Mouse (Mus musculus) bone marrow macrophage, adult 2 months (primary cell): Measurements from ENCODE around the gene Actn1. TPM values are rescaled to one million over a fixed set of nuclear protein-coding genes. Genes with fewer than 3 reads are reported as not detected.

Experiments used
- H3K27ac ChIP-seq: 2 replicates; pipeline ENCODE4 v1.5.1; 2012; ENCODE audit warnings: low read depth, low read length; ENCODE audit not compliant: insufficient read depth
- H3K4me1 ChIP-seq: 2 replicates; pipeline ENCODE4 v1.6.1; 2012; ENCODE audit warnings: low read length; ENCODE audit not compliant: control insufficient read depth, insufficient read depth
- H3K4me3 ChIP-seq: 2 replicates; pipeline ENCODE4 v1.5.1; 2012; ENCODE audit warnings: mild to moderate bottlenecking, low read length, moderate library complexity; ENCODE audit not compliant: insufficient read depth
- CTCF ChIP-seq: IDR thresholded peaks from 2 replicates; pipeline ENCODE4 v1.5.1; 2012; ENCODE audit warnings: low read depth, mild to moderate bottlenecking, low read length, moderate library complexity
- POLR2A ChIP-seq: IDR thresholded peaks from 2 replicates; pipeline ENCODE4 v1.6.1; 2012; ENCODE audit warnings: mild to moderate bottlenecking, low read depth, low read length, borderline replicate concordance
- polyA plus RNA-seq: library from polyadenylated mRNA; stranded (reverse); fragments of >200 nt; gene quantifications from 2 replicates; pipeline ENCODE4 v1.2.4, GENCODE M21; 2012; ENCODE audit not compliant: missing spikeins, insufficient read depth, insufficient read length

The Actn1 gene
- polyA plus RNA-seq, 1 experiment = 62.4 TPM

DNA sequence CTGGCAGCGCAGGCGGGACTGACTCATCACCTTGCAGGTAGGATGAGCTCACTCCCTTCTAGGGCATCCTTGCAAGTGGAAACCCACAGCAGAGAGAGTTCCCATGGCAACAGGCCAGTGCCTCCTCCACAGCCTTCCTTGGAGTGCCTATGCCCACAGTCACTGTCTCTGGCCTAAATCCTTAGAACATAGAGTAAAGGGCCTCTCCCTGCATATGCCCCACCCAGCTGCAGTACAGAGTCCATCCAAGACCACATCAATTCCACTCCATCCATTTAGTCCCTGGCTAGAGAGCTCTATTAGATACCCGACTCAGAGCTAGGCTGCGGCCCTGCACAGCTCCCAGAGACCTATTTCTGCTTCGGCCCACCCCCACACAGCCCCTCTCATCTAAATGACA lies 20.7 kb downstream of the Actn1 start:
- Histone ChIP-seq H3K27ac (no peak overlapping the region), H3K4me1 (peaks cover 21% of the 10 kb centered on the region), H3K4me3 (no peak overlapping the region)
- no peak for TF ChIP-seq POLR2A
- TF ChIP-seq CTCF = no peak

DNA sequence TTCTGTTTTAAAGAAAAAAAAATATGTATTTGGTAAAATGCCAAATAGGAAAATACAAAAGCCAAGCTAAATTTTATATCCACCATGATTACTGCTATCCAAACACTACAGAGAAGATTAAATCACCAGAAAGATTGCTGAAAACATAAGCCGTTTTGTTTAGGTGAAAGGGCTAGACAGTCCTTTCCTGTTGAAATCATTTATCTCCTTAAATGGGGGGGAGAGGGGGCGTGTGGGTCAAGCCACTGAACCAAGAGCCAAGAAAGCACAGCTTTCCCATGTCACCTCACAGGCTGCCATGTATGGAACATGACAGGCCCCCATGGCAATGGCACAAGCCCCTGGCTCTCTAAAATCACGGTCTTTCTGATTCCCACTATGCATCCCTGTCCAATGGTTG lies 21.6 kb downstream of the Actn1 start:
- TF ChIP-seq CTCF (no peak), POLR2A (no peak)
- no peak overlapping the region for H3K27ac ChIP-seq
- no peak overlapping the region for H3K4me3 ChIP-seq
- peaks cover 21% of the 10 kb centered on the region for H3K4me1 ChIP-seq

DNA sequence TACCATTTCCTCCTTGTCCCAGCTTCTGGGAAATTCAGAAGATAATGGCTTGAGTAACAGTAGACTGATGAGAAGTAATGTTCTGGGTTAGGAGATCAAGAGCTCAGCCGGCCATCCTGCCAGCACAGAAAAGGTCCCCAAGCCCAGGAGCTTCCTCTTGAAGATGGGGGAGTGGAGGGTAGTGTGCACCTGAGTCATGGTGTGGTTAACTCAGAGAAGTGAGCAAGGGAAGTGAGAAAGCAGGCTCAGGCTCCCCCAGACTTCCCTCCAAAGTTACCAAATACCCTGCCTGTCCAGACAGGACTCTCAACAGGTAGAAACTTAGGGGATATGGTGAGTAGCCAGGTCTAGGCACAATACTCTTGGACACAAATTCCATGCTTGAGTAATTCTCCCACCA lies 24.9 kb downstream of the Actn1 start:
- H3K4me1 ChIP-seq = peaks cover 45% of the 10 kb centered on the region
- no peak for TF ChIP-seq POLR2A
- no peak for TF ChIP-seq CTCF

DNA sequence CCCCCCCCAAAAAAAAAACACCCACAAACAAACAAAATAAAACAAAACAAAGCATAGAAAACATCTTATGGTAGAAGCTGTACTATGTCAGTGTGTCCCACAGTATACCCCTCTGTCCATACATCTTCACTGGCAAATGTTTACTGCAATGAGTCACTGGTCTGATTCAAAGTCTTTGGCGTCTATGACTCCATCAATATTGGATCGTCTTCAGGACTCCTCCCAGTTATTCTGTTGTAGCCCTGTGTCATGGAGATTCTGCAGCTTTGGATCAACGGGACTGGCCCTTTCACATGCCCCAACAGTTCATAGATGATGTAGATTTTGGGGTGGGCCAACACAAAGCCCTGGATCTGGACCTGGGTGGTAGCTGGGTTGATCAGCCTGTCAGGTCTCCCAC lies 25.9 kb downstream of the Actn1 start:
- Histone ChIP-seq H3K27ac (no peak overlapping the region), H3K4me3 (no peak overlapping the region), H3K4me1 (peaks cover 50% of the 10 kb centered on the region)
- TF ChIP-seq CTCF (no peak), POLR2A (no peak)

More for the DNA sequence above, 24.9 kb downstream of the Actn1 start:
- Histone ChIP-seq H3K27ac (no peak overlapping the region), H3K4me3 (no peak overlapping the region)

DNA sequence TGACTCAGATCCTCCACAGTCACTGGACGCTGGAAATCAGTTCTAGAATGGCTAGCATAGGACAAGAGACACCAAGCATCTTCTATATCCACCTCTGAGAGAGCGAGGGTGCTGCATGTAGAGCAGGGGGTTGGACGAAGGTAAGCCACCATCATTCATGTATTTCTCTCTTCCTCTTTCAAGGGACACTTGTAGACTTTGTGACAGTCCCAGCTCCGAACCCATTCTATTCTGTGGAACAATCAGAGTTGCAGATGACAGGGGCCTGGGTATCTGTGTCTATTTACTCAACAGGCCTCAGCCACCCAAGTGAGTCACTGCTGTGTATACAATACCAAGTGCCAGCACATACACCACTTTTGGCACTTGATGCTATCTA lies 27.3 kb downstream of the Actn1 start:
- TF ChIP-seq POLR2A (no peak), CTCF (no peak)
- Histone ChIP-seq H3K4me3 (no peak overlapping the region), H3K4me1 (peaks cover 62% of the 10 kb centered on the region), H3K27ac (no peak overlapping the region)

DNA sequence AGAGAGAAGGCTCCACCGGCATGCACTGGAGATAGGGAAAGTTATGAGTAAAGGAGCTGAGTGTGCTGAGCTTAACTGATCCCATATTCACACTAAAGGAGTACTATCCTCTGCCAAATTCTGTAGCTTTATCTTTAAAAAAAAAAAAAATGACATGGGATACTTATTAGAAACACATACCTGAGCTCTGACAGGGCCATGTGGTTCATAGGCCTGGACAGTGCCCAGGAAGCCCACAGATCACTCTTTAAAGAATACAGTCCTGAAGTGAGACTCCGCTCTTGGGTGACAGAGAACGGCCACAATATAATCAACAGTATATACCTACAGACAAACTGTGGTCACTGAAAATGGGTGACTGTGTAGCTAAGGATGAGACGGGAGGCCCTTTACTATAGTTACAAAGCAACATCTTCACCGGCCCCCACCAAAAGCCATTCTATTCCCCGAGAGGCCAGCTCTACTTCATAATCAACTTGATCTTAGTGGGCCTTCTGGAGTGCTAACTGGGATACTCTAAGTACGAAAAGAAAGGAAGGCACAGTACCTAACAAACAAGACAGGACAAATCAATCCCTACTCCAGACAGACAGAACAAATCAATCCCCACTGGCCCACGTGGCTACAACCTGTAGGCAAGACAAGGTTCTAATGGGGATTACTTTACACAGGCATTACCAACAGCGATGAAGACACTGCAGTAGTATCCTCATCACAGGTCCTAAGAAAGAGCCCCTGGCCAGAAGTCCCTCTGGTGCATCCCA lies 27.9 kb downstream of the Actn1 start:
- Histone ChIP-seq H3K4me3 (no peak overlapping the region), H3K4me1 (peaks cover 61% of the 10 kb centered on the region), H3K27ac (peak overlapping the region; percentile 87; the same call in 1 of the 2 replicates)
- TF ChIP-seq POLR2A = no peak
- no peak for TF ChIP-seq CTCF

DNA sequence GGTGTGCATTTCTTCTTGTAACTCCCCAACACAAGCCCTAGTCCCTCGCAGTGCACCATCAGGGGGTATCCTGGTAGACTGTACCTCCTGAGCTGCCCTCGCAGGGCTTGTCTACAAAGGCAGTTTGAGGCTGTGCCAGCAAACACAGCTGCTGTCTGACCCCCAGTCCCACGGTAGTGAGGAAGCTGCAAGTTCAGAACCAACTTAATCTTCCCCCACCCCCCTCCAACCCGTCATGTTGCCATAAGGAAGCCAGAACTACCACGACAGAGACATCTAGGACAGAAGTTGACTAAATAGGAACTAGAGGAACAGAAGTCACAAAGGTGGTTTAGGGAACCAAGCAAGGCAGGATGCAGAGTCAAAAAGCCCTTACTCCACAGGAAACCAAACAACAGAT lies 28.9 kb downstream of the Actn1 start:
- TF ChIP-seq POLR2A = no peak
- TF ChIP-seq CTCF = no peak
- Histone ChIP-seq H3K4me1 (peaks cover 53% of the 10 kb centered on the region), H3K27ac (peak overlapping the region; percentile 87), H3K4me3 (no peak overlapping the region)

DNA sequence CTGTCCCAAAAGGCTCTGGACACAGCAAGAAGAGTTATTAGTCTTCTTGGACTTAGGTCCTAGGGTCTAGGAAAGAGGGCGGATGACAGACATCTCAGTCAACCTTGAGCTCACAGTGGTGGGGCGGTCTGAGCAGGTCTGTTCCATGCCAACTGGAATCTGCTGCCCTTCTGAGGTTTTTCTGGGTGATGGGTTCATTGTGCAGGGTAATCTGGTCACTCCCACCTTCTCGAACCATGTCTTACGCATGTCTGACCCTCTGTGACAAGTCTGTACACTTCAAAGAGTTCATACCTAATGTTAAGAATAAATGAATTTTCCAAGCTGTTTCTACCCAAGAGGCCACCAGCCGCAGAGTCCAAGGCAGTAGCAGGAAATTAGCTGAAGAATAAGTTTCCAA lies 29.3 kb downstream of the Actn1 start:
- no peak overlapping the region for H3K4me3 ChIP-seq
- H3K4me1 ChIP-seq = peaks cover 57% of the 10 kb centered on the region
- TF ChIP-seq POLR2A = no peak
- no peak for TF ChIP-seq CTCF
- peak overlapping the region; percentile 87 for H3K27ac ChIP-seq

DNA sequence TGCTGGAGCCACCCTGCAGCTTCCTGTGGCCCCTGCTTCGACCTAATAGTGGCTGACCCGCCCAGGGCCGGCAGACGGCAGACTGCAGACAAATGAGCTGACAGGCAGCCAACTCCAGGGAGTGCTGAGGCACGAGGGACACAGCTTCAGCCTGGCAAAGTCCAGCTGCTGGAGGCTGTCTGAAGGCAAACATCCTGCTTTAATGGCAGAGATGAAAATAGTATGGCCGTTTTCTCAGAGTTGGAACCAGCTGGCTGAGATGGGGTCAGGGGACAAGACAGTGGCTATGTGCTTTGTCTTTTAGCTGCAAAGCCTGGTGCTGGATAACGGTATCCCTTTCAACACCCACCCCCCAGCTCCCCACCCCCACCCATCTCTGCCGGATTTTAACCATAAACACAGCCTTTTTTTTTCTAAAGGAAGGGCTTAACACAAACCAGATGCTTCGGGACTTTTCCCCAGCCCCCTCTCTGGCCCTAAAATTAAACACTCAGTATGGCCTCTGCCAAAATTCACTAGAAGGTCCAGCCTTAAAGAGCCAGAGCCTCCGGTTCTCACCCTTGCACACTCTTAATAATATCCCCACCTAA lies 30.0 kb downstream of the Actn1 start:
- Histone ChIP-seq H3K4me1 (peaks cover 52% of the 10 kb centered on the region), H3K27ac (peak overlapping the region; percentile 87), H3K4me3 (no peak overlapping the region)
- no peak for TF ChIP-seq CTCF
- no peak for TF ChIP-seq POLR2A

DNA sequence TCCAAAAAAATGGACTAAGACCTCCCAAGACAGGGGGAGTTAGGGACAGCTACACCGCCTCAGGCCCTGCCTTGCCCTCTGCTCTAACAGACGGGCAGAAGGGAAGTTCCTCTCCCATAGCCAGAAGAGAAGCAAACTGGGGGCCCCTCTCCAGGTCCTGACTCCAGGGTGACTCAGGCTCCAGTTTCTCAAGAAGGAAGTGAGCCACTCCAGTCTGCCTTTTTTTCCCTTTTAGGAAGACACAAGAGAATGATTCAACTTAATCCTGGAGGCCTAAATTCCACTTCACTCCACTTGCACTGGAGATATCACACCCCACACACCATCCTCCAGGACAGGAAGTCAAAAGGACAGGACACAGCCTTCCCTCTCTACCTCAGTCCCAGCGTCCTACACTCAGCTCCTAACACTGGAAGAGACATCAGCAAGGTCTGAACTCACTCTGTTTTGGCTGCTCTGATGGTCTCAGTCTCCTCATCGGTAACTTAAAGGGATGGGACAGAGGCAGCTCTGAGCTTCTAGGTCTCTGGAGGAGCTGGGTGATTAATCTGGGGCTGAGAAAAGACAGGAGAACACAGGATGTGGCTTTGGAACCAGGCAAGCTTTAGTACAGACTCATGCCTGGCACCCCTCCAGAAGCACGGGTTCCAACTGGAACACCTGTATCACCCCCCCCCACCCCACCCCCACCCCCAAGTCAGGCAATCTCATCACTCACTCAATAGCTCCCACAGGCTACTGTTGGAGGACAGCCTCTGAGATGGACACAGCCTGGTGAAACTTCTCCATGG lies 31.0 kb downstream of the Actn1 start:
- Histone ChIP-seq H3K27ac (peak overlapping the region; percentile 87), H3K4me1 (peaks cover 48% of the 10 kb centered on the region), H3K4me3 (peak overlapping the region; percentile 11)
- TF ChIP-seq POLR2A = no peak
- no peak for TF ChIP-seq CTCF
